Mouse (Mus musculus) limb, embryonic 14.5 days (tissue): ENCODE results near the gene Bap1. TPM values are rescaled to one million over a fixed set of nuclear protein-coding genes. Genes with fewer than 3 reads are reported as not detected.

Source experiments
- ATAC-seq: fragments of 200-750 bp; cut with Nextera tagmentation; 2 replicates; pipeline ENCODE4 v1.8.0; 2017; ENCODE audit warnings: low read depth, moderate number of reproducible peaks, moderate TSS enrichment; ENCODE audit not compliant: low FRiP score
- DNase-seq: peaks from one replicate; pipeline ENCODE4 v3.0.0-alpha.2; 2015; ENCODE audit warnings: low spot score
- H3K27ac ChIP-seq: fragments of 300-500 bp; sonication (generic); replicated peaks from 2 replicates; pipeline ENCODE4 v1.5.1; 2014; ENCODE audit warnings: low read depth, mild to moderate bottlenecking, low read length, moderate library complexity, mixed read lengths
- H3K27me3 ChIP-seq: fragments of 300-500 bp; sonication (generic); 2 replicates; pipeline ENCODE4 v1.6.1; 2014; ENCODE audit warnings: low read length, mixed read lengths; ENCODE audit not compliant: control insufficient read depth, insufficient read depth
- H3K36me3 ChIP-seq: fragments of 300-500 bp; sonication (generic); 2 replicates; pipeline ENCODE4 v1.6.1; 2014; ENCODE audit warnings: mild to moderate bottlenecking, low read length, moderate library complexity, mixed read lengths; ENCODE audit not compliant: control insufficient read depth, insufficient read depth
- H3K4me1 ChIP-seq: fragments of 300-500 bp; sonication (generic); 2 replicates; pipeline ENCODE4 v1.6.1; 2014; ENCODE audit warnings: antibody characterized with exemption, low read length, mixed read lengths; ENCODE audit not compliant: control insufficient read depth, insufficient read depth
- H3K4me2 ChIP-seq: fragments of 300-500 bp; sonication (generic); replicated peaks from 2 replicates; pipeline ENCODE4 v1.6.1; 2014; ENCODE audit warnings: low read depth, mild to moderate bottlenecking, low read length, moderate library complexity; ENCODE audit not compliant: severe bottlenecking
- H3K4me3 ChIP-seq: fragments of 300-500 bp; sonication (generic); replicated peaks from 2 replicates; pipeline ENCODE4 v1.5.1; 2014; ENCODE audit warnings: low read length
- H3K9ac ChIP-seq: fragments of 300-500 bp; sonication (generic); 2 replicates; pipeline ENCODE4 v1.6.1; 2014; ENCODE audit warnings: mild to moderate bottlenecking, low read depth, low read length, moderate library complexity; ENCODE audit not compliant: severe bottlenecking
- H3K9me3 ChIP-seq: fragments of 300-500 bp; sonication (generic); 2 replicates; pipeline ENCODE4 v1.6.1; 2016; ENCODE audit warnings: low read length; ENCODE audit not compliant: control insufficient read depth
- POLR2A ChIP-seq: fragments of 200-500 bp; IDR thresholded peaks from 2 replicates; pipeline ENCODE4 v1.8.0; 2012; ENCODE audit warnings: inconsistent platforms, mild to moderate bottlenecking, moderate library complexity, borderline replicate concordance; ENCODE audit not compliant: insufficient read depth, insufficient read length; ENCODE audit errors: extremely low read depth
- WGBS: fragments of 180-500 bp; shearing (Covaris S2); extraction: QIAGEN DNeasy Blood & Tissue Kit; methylation state at CpG from one replicate; pipeline ENCODE4 v1.1.7; 2014; 5-methylcytosine and 5-hydroxymethylcytosine counted together
- polyA plus RNA-seq, 2 experiments: library from polyadenylated mRNA; depleted of rRNA in 1 of 2; stranded (reverse) in 1 of 2; unstranded in 1 of 2; fragments of >200 nt; fragmentation: Nextera tagmentation in 1 of 2; extraction: Ambion mirVana in 1 of 2; gene quantifications; 2 replicates each; pipeline versions ENCODE4 v1.2.1 to v1.2.3; 2012 to 2014

Gene Bap1
- polyA plus RNA-seq, 2 experiments, result 71.7 to 90.1 TPM

- WGBS, result 95% methylated on average over 4 of the region's 4 CpGs
- Histone ChIP-seq H3K4me1 (peaks cover 6% of the 10 kb centered on the region; the same call in 1 of the 2 replicates), H3K27ac (no peak overlapping the region), H3K4me3 (no peak overlapping the region), H3K9me3 (no peaks in the 10 kb centered on the region), H3K4me2 (no peak overlapping the region), H3K9ac (no peak overlapping the region), H3K36me3 (peaks cover 74% of the 10 kb centered on the region), H3K27me3 (no peaks in the 10 kb centered on the region)
- TF ChIP-seq POLR2A, result no peak
- no peak for ATAC-seq
- DNase-seq, result no peak
Measured at GRCm38 (mm10) chr14:31260374-31260773, 9.1 kb downstream of the Bap1 start.

- 96% methylated on average over 9 of the region's 9 CpGs for WGBS
- no peak overlapping the region for H3K4me2 ChIP-seq
- H3K9me3 ChIP-seq, result no peaks in the 10 kb centered on the region
- no peak overlapping the region for H3K27ac ChIP-seq
- no peaks in the 10 kb centered on the region for H3K27me3 ChIP-seq
- ATAC-seq (no peak), DNase-seq (no peak)
- H3K36me3 ChIP-seq, result peaks cover 68% of the 10 kb centered on the region
- peaks cover 6% of the 10 kb centered on the region; the same call in 1 of the 2 replicates for H3K4me1 ChIP-seq
- H3K9ac ChIP-seq, result no peak overlapping the region
- H3K4me3 ChIP-seq, result no peak overlapping the region
- no peak for TF ChIP-seq POLR2A
Measured at GRCm38 (mm10) chr14:31260932-31261331, 9.7 kb downstream of the Bap1 start.

GRCm38 (mm10) chr14:31267649-31268048, 16.4 kb downstream of the Bap1 start:
- no peak overlapping the region for H3K9ac ChIP-seq
- no peaks in the 10 kb centered on the region for H3K27me3 ChIP-seq
- no peak overlapping the region for H3K4me3 ChIP-seq
- WGBS, result 87% methylated on average over 11 of the region's 11 CpGs
- no peaks in the 10 kb centered on the region for H3K9me3 ChIP-seq
- no peak overlapping the region for H3K4me2 ChIP-seq
- DNase-seq, result no peak
- no peak for TF ChIP-seq POLR2A
- H3K27ac ChIP-seq, result no peak overlapping the region
- 0 out of 2 replicates have a peak, but pooled peaks cover 8% of the 10 kb centered on the region for H3K36me3 ChIP-seq
- H3K4me1 ChIP-seq, result peaks cover 17% of the 10 kb centered on the region; the same call in 1 of the 2 replicates
- no peak for ATAC-seq

DNA sequence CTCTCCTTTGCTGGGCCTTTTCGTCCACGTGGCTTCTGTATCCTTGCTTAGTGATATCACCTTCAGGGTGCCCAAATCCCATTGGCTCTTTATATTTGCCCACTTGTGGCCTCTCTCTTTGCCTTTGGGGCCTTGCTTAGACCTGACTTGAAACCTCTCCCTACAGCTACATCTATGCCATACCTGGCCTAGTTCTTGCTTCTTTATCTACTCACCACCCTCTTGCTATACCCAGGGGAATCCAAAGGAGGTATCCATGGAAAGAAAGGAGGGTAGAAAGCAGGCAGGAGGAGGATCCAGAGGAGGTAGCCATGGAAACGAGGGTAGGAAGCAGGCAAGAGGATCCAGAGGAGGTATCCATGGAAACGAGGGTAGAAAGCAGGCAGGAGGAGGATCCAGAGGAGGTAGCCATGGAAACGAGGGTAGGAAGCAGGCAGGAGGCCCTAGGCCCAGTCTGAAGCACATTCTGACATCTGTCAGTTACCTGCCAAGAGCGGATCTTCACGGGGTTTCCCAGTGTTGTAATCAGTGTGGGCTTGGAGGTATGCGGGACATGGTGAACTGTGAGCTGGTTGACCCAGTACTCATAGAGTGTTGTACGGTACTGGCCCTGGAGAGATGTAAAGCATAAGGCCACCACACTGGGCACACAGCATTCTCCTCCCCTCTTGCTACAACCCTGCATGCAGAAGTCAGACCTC, 17.2 kb downstream of the Bap1 start:
- ATAC-seq, result no peak
- Histone ChIP-seq H3K4me1 (peaks cover 17% of the 10 kb centered on the region; the same call in 1 of the 2 replicates), H3K9ac (peak overlapping the region; percentile 58), H3K4me3 (peak overlapping the region; percentile 31), H3K9me3 (no peaks in the 10 kb centered on the region), H3K27ac (no peak overlapping the region), H3K27me3 (no peaks in the 10 kb centered on the region), H3K36me3 (0 out of 2 replicates have a peak, but pooled peaks cover 4% of the 10 kb centered on the region), H3K4me2 (peak overlapping the region; percentile 53)
- 70% methylated on average over 9 of the region's 9 CpGs for WGBS
- DNase-seq, result no peak
- TF ChIP-seq POLR2A, result no peak

DNA sequence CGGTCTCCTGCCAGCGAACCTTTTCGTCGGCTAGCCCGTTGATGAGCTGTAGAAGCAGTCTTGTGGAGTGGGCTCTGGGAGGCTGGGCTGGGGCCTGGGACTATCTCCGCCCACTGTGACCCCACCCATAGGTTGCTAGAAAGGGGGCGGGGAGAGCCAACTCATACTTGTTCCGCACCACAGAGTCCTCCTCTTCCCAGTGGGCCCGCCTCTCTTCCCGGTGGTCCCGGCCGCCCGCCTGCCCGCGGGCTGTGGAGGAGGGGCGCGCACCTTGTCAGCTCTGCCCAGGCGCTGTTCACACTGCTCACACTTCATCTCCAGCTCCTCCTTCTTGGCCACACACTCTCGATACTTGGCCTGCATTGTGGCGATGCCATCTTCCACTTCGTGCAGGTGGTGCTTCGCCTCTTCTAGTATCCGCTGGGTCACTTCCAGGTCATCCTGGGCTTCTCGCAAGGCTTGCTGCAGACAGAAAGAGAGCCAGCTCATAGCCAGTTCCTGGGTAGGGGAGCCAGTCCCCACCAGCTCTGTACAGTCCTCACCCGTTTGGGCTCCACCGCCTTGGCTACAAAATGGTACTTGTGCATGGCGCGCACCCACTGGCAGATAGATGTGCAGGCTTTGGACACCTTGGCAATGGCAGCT, 18.3 kb downstream of the Bap1 start:
- 17% methylated on average over 19 of the region's 28 CpGs for WGBS
- DNase-seq (peak; percentile 93), ATAC-seq (peak; percentile 92)
- peak overlapping the region; percentile 31 for H3K4me3 ChIP-seq
- H3K36me3 ChIP-seq, result 0 out of 2 replicates have a peak, but pooled peaks cover 4% of the 10 kb centered on the region
- no peak for TF ChIP-seq POLR2A
- H3K27ac ChIP-seq, result peak overlapping the region; percentile 62
- peak overlapping the region; percentile 58 for H3K9ac ChIP-seq
- H3K9me3 ChIP-seq, result no peaks in the 10 kb centered on the region
- no peaks in the 10 kb centered on the region for H3K27me3 ChIP-seq
- H3K4me2 ChIP-seq, result peak overlapping the region; percentile 53
- peaks cover 15% of the 10 kb centered on the region; the same call in 1 of the 2 replicates for H3K4me1 ChIP-seq
